Mouse (Mus musculus) stomach, postnatal 0 days (tissue): ENCODE data around the gene Hpgd.

ENCODE experiments used
- CTCF ChIP-seq: IDR thresholded peaks from 2 replicates; pipeline ENCODE4 v1.5.1; 2016; ENCODE audit warnings: antibody characterized with exemption, low read depth, mild to moderate bottlenecking, moderate library complexity
- EP300 ChIP-seq: optimal IDR thresholded peaks from 2 replicates; pipeline ENCODE3; 2016; ENCODE audit warnings: antibody characterized with exemption

DNA sequence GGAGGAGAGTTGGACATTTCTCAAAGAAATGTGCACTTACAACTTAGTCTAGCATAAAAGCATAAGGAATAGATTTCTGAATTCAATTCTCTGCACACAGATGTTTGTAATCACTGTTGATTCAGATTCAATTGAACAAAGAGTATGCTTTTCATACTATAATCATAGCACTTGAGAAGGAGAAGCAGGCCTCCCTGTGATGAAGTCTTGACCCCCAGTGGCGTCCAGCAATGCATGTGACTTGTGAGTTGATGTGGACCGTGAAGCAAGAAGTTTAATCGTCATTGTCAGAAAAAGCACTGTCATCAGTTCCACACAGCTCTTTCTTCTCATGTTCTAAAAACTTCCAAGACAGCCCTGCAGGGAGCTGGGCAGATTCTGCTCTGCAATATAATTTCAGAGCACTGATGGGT, 33.8 kb downstream of the Hpgd start:
- TF ChIP-seq CTCF (no peak), EP300 (no peak)
